In genomic region chr2:144238341-144238740, GRCm38 (mm10) we compare ENCODE assay signal across 11 mouse cellular contexts. TPM values are rescaled to one million over a fixed set of nuclear protein-coding genes. Genes with fewer than 3 reads are reported as not detected.
DNase-seq lines count a peak whose midpoint lies in the region; ATAC-seq and TF ChIP-seq lines count a peak whose summit lies in the region.
"Had no signal": no experiment of that assay in that cellular context is flagged by ENCODE, and none has a peak within 500 bp of the region (broad histone marks: within the 10 kb centered on the region; RNA-seq: fewer than 3 reads in every experiment).

No protein-coding gene starts in this region.

- TF ChIP-seq CTCF in intestine, postnatal 0 days (IDR thresholded peaks at IDR 0.05; ENCODE audit: low read depth) = no peak
- TF ChIP-seq CTCF in gastrocnemius, adult 2 months (IDR thresholded peaks at IDR 0.05) = no peak

- no peak overlapping the region for H3K4me2 ChIP-seq in intestine, embryonic 14.5 days (ENCODE audit: low read length)
- H3K4me2 ChIP-seq in intestine, postnatal 0 days (replicated peaks; ENCODE audit: low read depth) = no peak overlapping the region
- H3K4me2 ChIP-seq: embryonic facial prominence, embryonic 12.5 days had no signal

- H3K4me3 ChIP-seq in intestine, embryonic 14.5 days (ENCODE audit: low read depth, low read length) = no peak overlapping the region
- H3K4me3 ChIP-seq in intestine, postnatal 0 days (ENCODE audit: low read depth, low read length) = no peak overlapping the region
- H3K4me3 ChIP-seq in gastrocnemius, adult 2 months = 0 out of 2 replicates have a peak overlapping the region, but pooled peaks have one; percentile 3
- H3K4me3 ChIP-seq: embryonic facial prominence, embryonic 12.5 days had no signal

- H3K9ac ChIP-seq in intestine, embryonic 14.5 days (ENCODE audit: low read length) = no peak overlapping the region
- H3K9ac ChIP-seq in intestine, postnatal 0 days (ENCODE audit: low read depth, low read length) = no peak overlapping the region
- H3K9ac ChIP-seq: embryonic facial prominence, embryonic 12.5 days had no signal

- no peak for DNase-seq in intestine, embryonic 14.5 days (ENCODE audit: low spot score)
- peak; percentile 24 for DNase-seq in adipocyte (ENCODE audit: low spot score)
- peak; percentile 88 for DNase-seq in gastrocnemius, adult 2 months
- DNase-seq in heart, postnatal 4 days = peak; percentile 72
- DNase-seq in c-Kit-positive CD71-positive TER-119-positive erythroid progenitor cells, embryonic 14.5 days (ENCODE audit: low spot score) = no peak
- DNase-seq: kidney, adult 18-20 months; right cerebral cortex, postnatal 4 days; thymus, postnatal 25 days had no signal

- intact Hi-C loops in gastrocnemius, adult 2 months (cut with DNase I) = no loop called here

- 77% methylated on average over 6 of the region's 6 CpGs for WGBS in intestine, embryonic 14.5 days
- 74% methylated on average over 6 of the region's 6 CpGs for WGBS in intestine, postnatal 0 days

- H3K27ac ChIP-seq in intestine, embryonic 14.5 days (ENCODE audit: low read depth) = peak overlapping the region; percentile 41; the same call in 1 of the 2 replicates
- no peak overlapping the region; the same call in 1 of the 2 replicates for H3K27ac ChIP-seq in intestine, postnatal 0 days (ENCODE audit: low read depth, low read length)
- peak overlapping the region; percentile 77 for H3K27ac ChIP-seq in gastrocnemius, adult 2 months
- H3K27ac ChIP-seq: embryonic facial prominence, embryonic 12.5 days had no signal

- no peaks in the 10 kb centered on the region for H3K36me3 ChIP-seq in intestine, embryonic 14.5 days (ENCODE audit: control insufficient read depth, insufficient read depth, low read length)
- no peaks in the 10 kb centered on the region for H3K36me3 ChIP-seq in intestine, postnatal 0 days (ENCODE audit: control insufficient read depth, insufficient read depth)
- H3K36me3 ChIP-seq: embryonic facial prominence, embryonic 12.5 days had no signal

- H3K9me3 ChIP-seq in intestine, embryonic 14.5 days (ENCODE audit: control insufficient read depth, low read length) = peaks cover 6% of the 10 kb centered on the region; the same call in 1 of the 2 replicates
- 0 out of 2 replicates have a peak, but pooled peaks cover 3% of the 10 kb centered on the region for H3K9me3 ChIP-seq in intestine, postnatal 0 days (ENCODE audit: control insufficient read depth)
- H3K9me3 ChIP-seq: embryonic facial prominence, embryonic 12.5 days had no signal

- H3K4me1 ChIP-seq in intestine, embryonic 14.5 days (replicated peaks; ENCODE audit: control insufficient read depth, insufficient read depth, low read length) = peaks cover 12% of the 10 kb centered on the region
- no peaks in the 10 kb centered on the region; the same call in 1 of the 2 replicates for H3K4me1 ChIP-seq in intestine, postnatal 0 days (replicated peaks; ENCODE audit: control insufficient read depth, insufficient read depth, low read length)

- no peaks in the 10 kb centered on the region for H3K27me3 ChIP-seq in intestine, embryonic 14.5 days (replicated peaks; ENCODE audit: control insufficient read depth, insufficient read depth, low read length)
- H3K27me3 ChIP-seq in intestine, postnatal 0 days (replicated peaks; ENCODE audit: control insufficient read depth, insufficient read depth, low read length) = no peaks in the 10 kb centered on the region
- H3K27me3 ChIP-seq: embryonic facial prominence, embryonic 12.5 days had no signal

- ATAC-seq in intestine, embryonic 14.5 days (replicated peaks; ENCODE audit: low FRiP score, low TSS enrichment, low read depth) = no peak
- ATAC-seq in intestine, postnatal 0 days = no peak
- no peak for ATAC-seq in erythroblast, adult 5-6 weeks (replicated peaks; ENCODE audit: low FRiP score, poor library complexity, severe bottlenecking)

RNA-seq across cellular contexts. Expression of gene Mgme1, which starts 32.1 kb away (rescaled TPM):
- polyA plus RNA-seq in intestine, embryonic 14.5 days (2014; fragmentation: Nextera tagmentation; extraction: Ambion mirVana) = 21.1 and 22.9 TPM in 2 replicates
- polyA plus RNA-seq in intestine, postnatal 0 days (2015; fragmentation: Nextera tagmentation; extraction: Ambion mirVana) = 8.8 and 9.6 TPM in 2 replicates
- total RNA-seq in gastrocnemius, adult 2 months (2021) = 10 to 100 TPM; 10.2 to 11.9 TPM
- total RNA-seq in heart, postnatal 4 days (2021) = 10 to 100 TPM; 10.2 to 11.8 TPM
- total RNA-seq in erythroblast, adult 5-6 weeks (2015; ENCODE audit: low replicate concordance) = 0.77 and 2.5 TPM in 2 replicates
- total RNA-seq in erythroblast, adult 5-6 weeks (2017; ENCODE audit: low replicate concordance) = 4.6 and 6.1 TPM in 2 replicates

RNA-seq across cellular contexts. Expression of gene Snx5, which starts 32.4 kb away (rescaled TPM):
- polyA plus RNA-seq in intestine, embryonic 14.5 days (2014; fragmentation: Nextera tagmentation; extraction: Ambion mirVana) = 134 and 139 TPM in 2 replicates
- polyA plus RNA-seq in intestine, postnatal 0 days (2015; fragmentation: Nextera tagmentation; extraction: Ambion mirVana) = 116 and 123 TPM in 2 replicates
- total RNA-seq in gastrocnemius, adult 2 months (2021) = 10 to 100 TPM; 52.0 to 60.6 TPM
- 10 to 100 TPM; 65.8 to 68.2 TPM for total RNA-seq in heart, postnatal 4 days (2021)
- 57.5 and 85.5 TPM in 2 replicates for total RNA-seq in erythroblast, adult 5-6 weeks (2015; ENCODE audit: low replicate concordance)
- 58.0 and 74.6 TPM in 2 replicates for total RNA-seq in erythroblast, adult 5-6 weeks (2017; ENCODE audit: low replicate concordance)

Comparison
In these comparisons a context has a peak if more than half of its experiments do, and no peak if none do; other contexts are left out.
1. DNase-seq: peak in adipocyte (single experiment), gastrocnemius, adult 2 months (single experiment) and heart, postnatal 4 days (single experiment); none in intestine, embryonic 14.5 days (single experiment) and c-Kit-positive CD71-positive TER-119-positive erythroid progenitor cells, embryonic 14.5 days (single experiment).